Mouse (Mus musculus): ENCODE data around the gene Ccdc169. TPM values are rescaled to one million over a fixed set of nuclear protein-coding genes. Genes with fewer than 3 reads are reported as not detected.

Ccdc169 gene
- polyA plus RNA-seq, 1 experiment from 2014 or later: 0.20 TPM

DNA sequence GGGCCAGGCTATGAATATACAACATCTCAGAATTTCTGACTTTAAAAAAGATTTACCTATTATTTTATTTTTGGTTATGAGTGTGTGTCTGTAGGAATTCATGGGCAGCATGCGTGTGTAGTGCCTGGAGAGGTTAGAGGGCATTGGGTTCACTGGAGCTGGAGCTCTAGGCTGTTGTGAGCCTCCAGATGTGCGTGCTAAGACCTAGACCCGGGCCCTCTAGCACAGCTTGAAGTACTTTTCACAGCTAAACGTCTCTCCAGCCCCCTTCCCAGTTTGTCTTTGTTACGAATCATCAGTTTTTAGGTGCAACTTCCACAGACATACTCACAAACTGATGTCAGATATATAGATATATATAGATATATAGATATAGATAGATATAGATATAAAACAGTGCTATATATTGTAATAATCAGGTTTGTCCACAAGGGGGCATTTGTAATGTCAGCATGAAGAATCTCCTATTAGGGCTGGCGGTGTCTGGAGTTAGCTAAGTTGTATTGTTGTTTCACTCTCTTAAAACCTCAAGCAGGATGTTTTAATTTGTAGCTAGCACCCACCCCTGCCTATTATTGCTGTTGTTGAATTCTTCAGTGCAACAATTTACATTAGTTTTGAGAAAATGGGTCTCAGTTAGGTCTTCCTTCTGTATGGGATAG is 15.7 kb downstream of the Ccdc169 start:
- H3K9ac ChIP-seq (ENCODE audit: low read depth, low read length): no peak overlapping the region

DNA sequence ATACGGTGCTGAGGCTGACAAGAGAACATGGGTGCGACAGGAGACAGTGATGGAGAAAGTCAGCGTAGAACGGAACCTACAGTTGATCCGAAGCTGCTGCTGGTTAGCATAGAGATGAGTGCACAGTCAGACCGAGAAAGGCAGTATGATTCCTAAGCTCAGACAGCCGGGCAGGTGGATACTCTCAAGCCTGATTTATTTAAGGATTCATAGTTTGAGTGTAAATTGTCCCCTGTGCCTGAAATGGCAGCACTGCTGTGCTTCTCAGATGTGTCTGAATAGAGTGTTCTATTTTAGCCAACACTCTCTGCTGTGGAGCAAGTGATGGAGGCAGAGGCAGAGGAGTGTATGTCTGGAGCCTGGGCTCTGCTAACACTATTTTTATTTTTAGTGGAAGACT is 17.0 kb downstream of the Ccdc169 start:
- H3K4me1 ChIP-seq (replicated peaks; ENCODE audit: insufficient read depth, low read length): no peaks in the 10 kb centered on the region
- no peaks in the 10 kb centered on the region for H3K9me3 ChIP-seq (replicated peaks; ENCODE audit: low read length)
- H3K27me3 ChIP-seq (ENCODE audit: insufficient read depth, low read length): no peaks in the 10 kb centered on the region
- no peaks in the 10 kb centered on the region for H3K36me3 ChIP-seq (ENCODE audit: insufficient read depth, low read length)
- WGBS: 89% methylated on average over 7 of the region's 7 CpGs
- DNase-seq (ENCODE audit: low spot score) (no peak), ATAC-seq (replicated peaks; ENCODE audit: low FRiP score, low read depth) (no peak)
- no peak overlapping the region for H3K4me2 ChIP-seq (ENCODE audit: low read length)
- TF ChIP-seq CTCF (IDR thresholded peaks at IDR 0.05; ENCODE audit: low read depth): no peak
- no peak overlapping the region for H3K27ac ChIP-seq
- H3K9ac ChIP-seq (ENCODE audit: low read depth, low read length): no peak overlapping the region
- H3K4me3 ChIP-seq (replicated peaks; ENCODE audit: low read depth, low read length): no peak overlapping the region

More for the DNA sequence above, 15.7 kb downstream of the Ccdc169 start:
- Histone ChIP-seq H3K27me3 (ENCODE audit: insufficient read depth, low read length) (no peaks in the 10 kb centered on the region), H3K4me2 (ENCODE audit: low read length) (no peak overlapping the region), H3K36me3 (ENCODE audit: insufficient read depth, low read length) (no peaks in the 10 kb centered on the region), H3K4me3 (replicated peaks; ENCODE audit: low read depth, low read length) (no peak overlapping the region), H3K4me1 (replicated peaks; ENCODE audit: insufficient read depth, low read length) (no peaks in the 10 kb centered on the region), H3K27ac (no peak overlapping the region), H3K9me3 (replicated peaks; ENCODE audit: low read length) (no peaks in the 10 kb centered on the region)
- WGBS: 66% methylated on average over 6 of the region's 6 CpGs
- peak; percentile 74 for TF ChIP-seq CTCF (IDR thresholded peaks at IDR 0.05; ENCODE audit: low read depth)
- ATAC-seq (replicated peaks; ENCODE audit: low FRiP score, low read depth) (no peak), DNase-seq (ENCODE audit: low spot score) (peak; percentile 83)

DNA sequence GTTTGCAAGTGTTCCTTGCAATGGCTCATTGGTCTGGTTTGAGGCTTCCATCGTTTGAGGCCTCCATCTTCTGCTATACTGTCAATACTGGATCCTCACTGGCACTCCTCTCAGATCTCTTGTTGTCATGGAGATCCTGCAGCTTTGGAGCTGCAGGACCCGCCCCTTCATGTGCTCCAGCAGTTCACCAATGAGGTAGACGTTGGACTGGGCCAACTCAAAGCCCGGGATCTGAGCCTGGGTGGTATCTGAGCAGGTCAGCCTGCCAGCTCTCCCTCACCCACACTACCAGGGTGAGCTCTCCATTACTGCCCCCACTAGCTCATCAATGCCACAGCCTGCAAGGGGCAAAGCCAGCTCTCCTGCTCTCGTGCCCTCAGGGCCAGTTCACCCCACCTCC is 20.3 kb downstream of the Ccdc169 start:
- WGBS: 66% methylated on average over 5 of the region's 5 CpGs
- no peak overlapping the region for H3K4me2 ChIP-seq (ENCODE audit: low read length)
- H3K27me3 ChIP-seq (ENCODE audit: insufficient read depth, low read length): no peaks in the 10 kb centered on the region
- no peaks in the 10 kb centered on the region for H3K9me3 ChIP-seq (replicated peaks; ENCODE audit: low read length)
- ATAC-seq (replicated peaks; ENCODE audit: low FRiP score, low read depth) (no peak), DNase-seq (ENCODE audit: low spot score) (no peak)
- no peaks in the 10 kb centered on the region for H3K4me1 ChIP-seq (replicated peaks; ENCODE audit: insufficient read depth, low read length)
- H3K36me3 ChIP-seq (ENCODE audit: insufficient read depth, low read length): no peaks in the 10 kb centered on the region
- H3K4me3 ChIP-seq (replicated peaks; ENCODE audit: low read depth, low read length): no peak overlapping the region
- no peak overlapping the region for H3K9ac ChIP-seq (ENCODE audit: low read depth, low read length)
- no peak for TF ChIP-seq CTCF (IDR thresholded peaks at IDR 0.05; ENCODE audit: low read depth)
- no peak overlapping the region for H3K27ac ChIP-seq

DNA sequence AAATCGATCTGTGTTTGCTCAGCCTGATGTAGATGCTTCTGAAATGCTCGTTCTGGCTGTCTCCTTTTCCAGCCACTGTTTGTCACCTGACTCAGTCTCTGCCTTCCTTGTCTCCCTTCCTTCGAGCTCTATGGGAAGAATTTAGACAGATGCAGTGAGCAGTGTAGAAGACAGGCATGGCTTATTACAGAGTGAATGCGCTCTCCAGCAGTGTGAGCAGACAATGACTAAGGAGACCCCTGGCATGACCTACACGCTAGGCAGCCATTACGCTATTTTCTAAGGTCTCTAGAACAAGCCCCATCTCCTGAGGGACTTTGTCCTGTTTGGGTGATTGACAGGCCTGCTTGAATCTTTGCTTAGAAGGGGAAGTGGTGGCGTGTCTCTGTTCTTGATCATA is 24.0 kb downstream of the Ccdc169 start:
- 60% methylated on average over 7 of the region's 7 CpGs for WGBS
- H3K9me3 ChIP-seq (replicated peaks; ENCODE audit: low read length): no peaks in the 10 kb centered on the region
- no peak overlapping the region for H3K4me3 ChIP-seq (replicated peaks; ENCODE audit: low read depth, low read length)
- no peak overlapping the region for H3K9ac ChIP-seq (ENCODE audit: low read depth, low read length)
- no peaks in the 10 kb centered on the region for H3K36me3 ChIP-seq (ENCODE audit: insufficient read depth, low read length)
- H3K27me3 ChIP-seq (ENCODE audit: insufficient read depth, low read length): no peaks in the 10 kb centered on the region
- no peak overlapping the region for H3K27ac ChIP-seq
- DNase-seq (ENCODE audit: low spot score): no peak
- no peak overlapping the region for H3K4me2 ChIP-seq (ENCODE audit: low read length)
- TF ChIP-seq CTCF (IDR thresholded peaks at IDR 0.05; ENCODE audit: low read depth): no peak
- H3K4me1 ChIP-seq (replicated peaks; ENCODE audit: insufficient read depth, low read length): no peaks in the 10 kb centered on the region
- no peak; the same call in 1 of the 2 replicates for ATAC-seq (replicated peaks; ENCODE audit: low FRiP score, low read depth)

DNA sequence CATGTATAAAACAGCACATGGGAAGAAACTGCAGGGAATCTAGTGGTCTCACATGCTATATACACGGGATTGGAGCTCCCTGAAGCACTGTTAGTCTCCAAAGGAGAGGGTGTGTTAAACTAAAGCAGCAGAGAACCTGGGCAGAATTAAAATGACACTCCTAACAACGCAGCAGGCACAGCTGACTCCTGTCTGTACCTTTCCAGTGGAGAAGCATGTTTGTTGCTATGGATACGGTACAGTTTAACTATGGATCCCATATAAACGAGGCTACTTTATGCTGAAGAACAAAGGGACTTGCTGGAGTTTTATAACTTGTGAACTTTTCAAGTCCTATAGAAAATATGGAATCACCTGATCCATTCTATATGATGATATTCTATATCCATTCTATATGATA is 26.4 kb downstream of the Ccdc169 start:
- no peaks in the 10 kb centered on the region for H3K9me3 ChIP-seq (replicated peaks; ENCODE audit: low read length)
- WGBS: 66% methylated on average over 4 of the region's 4 CpGs
- TF ChIP-seq CTCF (IDR thresholded peaks at IDR 0.05; ENCODE audit: low read depth): no peak

DNA sequence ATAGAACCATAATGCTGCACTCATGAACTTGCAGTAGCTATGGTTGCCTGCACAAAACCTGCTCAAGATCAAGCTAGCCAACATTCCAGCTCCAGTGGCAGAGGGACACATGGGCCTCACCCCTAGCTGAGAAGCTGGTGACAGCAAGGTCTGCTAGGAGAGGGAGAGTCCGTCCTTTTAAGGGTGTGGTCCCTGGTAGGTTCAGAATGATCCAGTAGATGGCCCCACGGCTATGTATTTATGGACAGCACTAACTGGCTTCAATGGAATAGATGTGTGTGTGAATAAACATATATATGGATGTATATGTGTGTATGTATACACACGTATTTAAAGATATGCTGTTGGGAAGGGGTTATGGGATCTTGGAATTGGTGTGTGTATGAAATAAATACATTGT is 35.3 kb downstream of the Ccdc169 start:
- DNase-seq (ENCODE audit: low spot score): peak; percentile 24
- Histone ChIP-seq H3K27ac (no peak overlapping the region), H3K4me1 (replicated peaks; ENCODE audit: insufficient read depth, low read length) (0 out of 2 replicates have a peak, but pooled peaks cover 4% of the 10 kb centered on the region), H3K9me3 (replicated peaks; ENCODE audit: low read length) (no peaks in the 10 kb centered on the region), H3K36me3 (ENCODE audit: insufficient read depth, low read length) (no peaks in the 10 kb centered on the region), H3K9ac (ENCODE audit: low read depth, low read length) (no peak overlapping the region), H3K4me3 (replicated peaks; ENCODE audit: low read depth, low read length) (no peak overlapping the region), H3K4me2 (ENCODE audit: low read length) (no peak overlapping the region), H3K27me3 (ENCODE audit: insufficient read depth, low read length) (no peaks in the 10 kb centered on the region)
- peak; percentile 38; the same call in 1 of the 2 replicates for TF ChIP-seq CTCF (IDR thresholded peaks at IDR 0.05; ENCODE audit: low read depth)
- WGBS: 85% methylated on average over 3 of the region's 3 CpGs
- no peak; the same call in 1 of the 2 replicates for ATAC-seq (replicated peaks; ENCODE audit: low FRiP score, low read depth)

More for the DNA sequence above, 26.4 kb downstream of the Ccdc169 start:
- no peak overlapping the region for H3K9ac ChIP-seq (ENCODE audit: low read depth, low read length)
- no peaks in the 10 kb centered on the region for H3K36me3 ChIP-seq (ENCODE audit: insufficient read depth, low read length)
- ATAC-seq (replicated peaks; ENCODE audit: low FRiP score, low read depth) (no peak), DNase-seq (ENCODE audit: low spot score) (no peak)
- no peak overlapping the region for H3K27ac ChIP-seq
- no peak overlapping the region for H3K4me3 ChIP-seq (replicated peaks; ENCODE audit: low read depth, low read length)
- H3K4me2 ChIP-seq (ENCODE audit: low read length): no peak overlapping the region
- H3K4me1 ChIP-seq (replicated peaks; ENCODE audit: insufficient read depth, low read length): no peaks in the 10 kb centered on the region
- H3K27me3 ChIP-seq (ENCODE audit: insufficient read depth, low read length): no peaks in the 10 kb centered on the region

Data from kidney, postnatal 0 days (tissue).